Mouse (Mus musculus) kidney, adult 2 months (tissue): ENCODE measurements around the gene Men1. TPM values are rescaled to one million over a fixed set of nuclear protein-coding genes. Genes with fewer than 3 reads are reported as not detected.

Source experiments
- DNase-seq: peaks from one replicate; pipeline ENCODE4 v3.0.0; 2021
- H3K27ac ChIP-seq: fragments of 200-500 bp; 2 replicates; pipeline ENCODE4 v1.5.1; 2012; ENCODE audit warnings: low read depth, low read length, control low read depth, inconsistent platforms; ENCODE audit not compliant: insufficient read depth
- H3K27me3 ChIP-seq: fragments of 200-500 bp; replicated peaks from 2 replicates; pipeline ENCODE4 v1.6.1; 2012; ENCODE audit warnings: mild to moderate bottlenecking, moderate library complexity, low read length, inconsistent platforms; ENCODE audit not compliant: control insufficient read depth, insufficient read depth
- H3K36me3 ChIP-seq: fragments of 200-500 bp; 2 replicates; pipeline ENCODE4 v1.6.1; 2012; ENCODE audit warnings: mild to moderate bottlenecking, moderate library complexity, low read length, inconsistent platforms; ENCODE audit not compliant: control insufficient read depth, insufficient read depth
- H3K4me1 ChIP-seq: fragments of 200-500 bp; 2 replicates; pipeline ENCODE4 v1.6.1; 2011; ENCODE audit warnings: low read length; ENCODE audit not compliant: control insufficient read depth, insufficient read depth
- H3K4me3 ChIP-seq: fragments of 200-500 bp; 2 replicates; pipeline ENCODE4 v1.5.1; 2011; ENCODE audit warnings: mild to moderate bottlenecking, low read depth, low read length, control low read depth; ENCODE audit not compliant: insufficient read depth
- CTCF ChIP-seq: fragments of 200-500 bp; conservative IDR thresholded peaks from 2 replicates; pipeline ENCODE4 v1.5.1; 2011; ENCODE audit warnings: low read depth, mild to moderate bottlenecking, control low read depth, low read length, moderate library complexity, mixed read lengths; ENCODE audit not compliant: insufficient read depth, insufficient read length
- POLR2A ChIP-seq: fragments of 200-500 bp; IDR thresholded peaks from one replicate; pipeline ENCODE4 v1.6.1; 2011; ENCODE audit warnings: low read depth, low read length, control low read depth
- WGBS: fragments of 180-500 bp; shearing (Covaris S2); methylation state at CpG from one replicate; pipeline ENCODE4 v1.1.7; 2018; 5-methylcytosine and 5-hydroxymethylcytosine counted together
- polyA plus RNA-seq: library from polyadenylated mRNA; depleted of rRNA; stranded (reverse); fragments of >200 nt; gene quantifications from 2 replicates; pipeline ENCODE4 v1.2.3, GENCODE M21; 2012

The Men1 gene
- polyA plus RNA-seq, 1 experiment: 49.5 TPM

DNA sequence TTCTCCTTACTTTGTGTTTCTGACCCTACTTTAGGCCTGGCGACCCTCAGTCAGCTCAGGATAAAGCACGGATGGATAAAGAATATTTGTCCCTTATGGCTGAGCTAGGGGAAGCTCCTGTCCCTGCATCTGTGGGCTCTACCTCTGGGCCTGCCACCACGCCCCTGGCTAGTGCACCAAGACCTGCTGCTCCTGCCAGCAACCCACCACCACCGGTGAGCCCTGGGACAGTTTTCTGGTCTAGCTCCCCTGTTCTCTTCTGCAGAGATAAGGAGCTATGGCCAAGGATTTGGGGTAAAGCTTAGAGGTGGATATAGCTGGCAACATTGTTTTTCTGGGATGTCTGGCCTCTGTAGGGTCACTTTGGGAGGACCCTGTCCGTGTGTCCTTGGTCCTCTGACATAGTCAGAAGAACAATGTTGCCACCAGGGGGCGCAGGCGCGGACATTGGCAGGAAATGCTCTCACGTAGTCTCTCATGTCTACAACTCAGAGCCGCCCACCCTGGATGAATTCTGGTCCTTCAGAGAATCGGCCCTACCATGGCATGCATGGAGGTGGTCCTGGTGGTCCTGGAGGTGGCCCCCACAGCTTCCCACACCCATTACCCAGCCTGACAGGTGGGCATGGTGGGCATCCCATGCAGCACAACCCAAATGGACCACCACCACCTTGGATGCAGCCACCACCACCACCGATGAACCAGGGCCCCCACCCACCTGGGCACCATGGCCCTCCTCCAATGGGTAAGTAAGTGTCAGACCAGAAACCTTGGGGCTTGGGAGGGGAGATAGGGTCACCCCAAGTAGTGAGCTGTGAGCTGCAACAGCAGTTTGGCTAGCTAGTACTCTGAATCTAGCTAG, 39.0 kb downstream of the Men1 start:
- Histone ChIP-seq H3K4me1 (no peaks in the 10 kb centered on the region), H3K4me3 (no peak overlapping the region), H3K36me3 (peaks cover 30% of the 10 kb centered on the region), H3K27me3 (no peaks in the 10 kb centered on the region), H3K27ac (no peak overlapping the region)
- 50% methylated on average over 12 of the region's 12 CpGs for WGBS
- peak; percentile 71 for TF ChIP-seq CTCF
- no peak for TF ChIP-seq POLR2A
- DNase-seq: peak; percentile 79

DNA sequence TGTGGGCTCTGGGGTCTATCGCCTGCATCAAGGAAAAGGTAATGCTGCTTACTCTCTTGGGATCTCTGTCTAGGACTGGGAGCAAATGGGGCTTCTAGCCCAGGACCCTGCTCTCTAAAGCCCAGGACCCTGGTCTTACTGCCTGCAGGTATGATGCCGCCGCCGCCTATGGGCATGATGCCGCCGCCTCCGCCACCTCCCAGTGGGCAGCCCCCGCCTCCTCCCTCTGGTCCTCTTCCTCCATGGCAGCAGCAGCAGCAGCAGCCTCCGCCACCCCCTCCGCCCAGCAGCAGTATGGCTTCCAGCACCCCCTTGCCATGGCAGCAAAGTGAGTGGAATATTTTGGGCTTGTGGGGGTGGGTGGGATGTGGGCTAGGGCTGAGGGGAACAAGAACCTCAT, 39.8 kb downstream of the Men1 start:
- 98% methylated on average over 10 of the region's 10 CpGs for WGBS
- TF ChIP-seq POLR2A (no peak), CTCF (no peak)
- DNase-seq: no peak
- H3K27ac ChIP-seq: no peak overlapping the region
- no peaks in the 10 kb centered on the region for H3K27me3 ChIP-seq
- H3K4me1 ChIP-seq: no peaks in the 10 kb centered on the region
- H3K4me3 ChIP-seq: no peak overlapping the region
- peaks cover 27% of the 10 kb centered on the region for H3K36me3 ChIP-seq

DNA sequence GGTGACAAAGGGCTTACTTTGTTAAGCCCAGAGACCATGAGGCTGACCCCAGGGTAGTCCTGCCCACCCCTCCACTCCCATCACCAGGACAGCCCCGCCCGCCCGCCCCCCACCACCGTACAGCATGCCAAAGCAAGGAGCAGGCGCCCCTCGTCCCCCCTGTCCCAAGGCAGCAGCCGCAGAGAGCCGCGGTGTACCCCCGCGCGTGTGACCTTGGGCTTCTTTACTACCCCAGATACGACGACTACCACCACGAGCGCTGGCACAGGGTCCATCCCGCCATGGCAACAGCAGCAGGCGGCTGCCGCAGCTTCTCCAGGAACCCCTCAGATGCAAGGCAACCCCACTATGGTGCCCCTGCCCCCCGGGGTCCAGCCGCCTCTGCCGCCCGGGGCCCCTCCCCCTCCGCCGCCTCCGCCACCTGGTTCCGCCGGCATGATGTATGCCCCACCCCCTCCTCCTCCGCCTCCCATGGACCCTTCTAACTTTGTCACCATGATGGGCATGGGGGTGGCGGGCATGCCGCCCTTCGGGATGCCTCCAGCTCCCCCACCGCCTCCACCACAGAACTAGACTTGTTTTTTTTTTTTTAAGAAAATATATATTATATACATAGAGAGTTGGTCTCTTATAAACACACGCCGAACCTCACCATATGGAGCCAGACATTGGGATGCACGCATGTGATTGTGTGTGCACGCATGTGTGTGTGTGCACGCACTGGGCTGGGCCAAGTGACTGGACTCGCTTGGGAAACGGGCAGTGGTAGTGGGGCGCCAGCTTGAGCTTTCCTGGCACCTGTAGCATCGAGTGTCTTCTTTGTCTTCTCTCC, 40.9 kb downstream of the Men1 start:
- 93% methylated on average over 42 of the region's 42 CpGs for WGBS
- peaks cover 25% of the 10 kb centered on the region for H3K36me3 ChIP-seq
- no peak for TF ChIP-seq POLR2A
- TF ChIP-seq CTCF: no peak
- DNase-seq: no peak
- no peak overlapping the region for H3K4me3 ChIP-seq
- no peaks in the 10 kb centered on the region for H3K27me3 ChIP-seq
- no peaks in the 10 kb centered on the region for H3K4me1 ChIP-seq
- H3K27ac ChIP-seq: no peak overlapping the region

DNA sequence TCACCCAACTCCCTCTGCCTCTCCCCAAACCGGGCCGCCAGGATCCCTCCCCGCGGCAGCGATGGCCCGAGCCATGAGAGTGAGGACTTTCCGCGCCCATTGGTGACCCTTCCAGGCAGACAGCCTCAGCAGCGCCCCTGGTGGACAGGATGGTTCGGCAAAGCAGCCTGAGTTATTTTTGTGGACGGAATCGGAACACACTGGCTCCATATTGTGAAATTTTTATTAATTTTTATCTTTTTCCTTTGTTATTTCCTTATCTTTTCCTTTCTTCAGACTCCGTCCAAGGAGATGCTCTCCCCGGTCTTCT, 41.4 kb downstream of the Men1 start:
- TF ChIP-seq POLR2A (no peak), CTCF (peak; percentile 59)
- WGBS: 67% methylated on average over 14 of the region's 14 CpGs
- Histone ChIP-seq H3K4me1 (no peaks in the 10 kb centered on the region), H3K27me3 (no peaks in the 10 kb centered on the region), H3K4me3 (no peak overlapping the region), H3K36me3 (peaks cover 25% of the 10 kb centered on the region), H3K27ac (no peak overlapping the region)
- peak; percentile 55 for DNase-seq

DNA sequence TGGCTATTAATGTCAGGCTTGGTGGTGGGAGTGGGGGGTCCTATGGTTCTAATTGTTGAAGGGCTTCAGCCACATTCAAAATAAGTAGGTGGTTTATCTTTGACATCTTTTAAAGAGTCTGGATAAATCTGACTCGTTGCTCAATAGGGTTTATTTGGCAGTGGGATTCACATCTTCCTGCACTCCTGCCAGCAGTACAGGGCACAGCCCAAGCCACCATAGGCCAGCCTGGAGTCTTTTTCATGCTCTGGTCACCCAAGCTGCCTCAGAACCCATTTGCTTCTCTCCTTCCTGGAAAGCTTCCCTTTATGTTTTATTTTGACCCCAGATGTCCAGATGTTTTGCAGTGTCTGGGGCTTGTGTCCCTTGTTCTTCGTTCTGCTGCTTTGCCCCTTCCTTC, 41.9 kb downstream of the Men1 start:
- Histone ChIP-seq H3K4me3 (no peak overlapping the region), H3K27ac (no peak overlapping the region), H3K36me3 (peaks cover 22% of the 10 kb centered on the region), H3K4me1 (no peaks in the 10 kb centered on the region), H3K27me3 (no peaks in the 10 kb centered on the region)
- WGBS: 65% methylated on average over 2 of the region's 2 CpGs
- DNase-seq: no peak
- no peak for TF ChIP-seq CTCF
- TF ChIP-seq POLR2A: no peak

DNA sequence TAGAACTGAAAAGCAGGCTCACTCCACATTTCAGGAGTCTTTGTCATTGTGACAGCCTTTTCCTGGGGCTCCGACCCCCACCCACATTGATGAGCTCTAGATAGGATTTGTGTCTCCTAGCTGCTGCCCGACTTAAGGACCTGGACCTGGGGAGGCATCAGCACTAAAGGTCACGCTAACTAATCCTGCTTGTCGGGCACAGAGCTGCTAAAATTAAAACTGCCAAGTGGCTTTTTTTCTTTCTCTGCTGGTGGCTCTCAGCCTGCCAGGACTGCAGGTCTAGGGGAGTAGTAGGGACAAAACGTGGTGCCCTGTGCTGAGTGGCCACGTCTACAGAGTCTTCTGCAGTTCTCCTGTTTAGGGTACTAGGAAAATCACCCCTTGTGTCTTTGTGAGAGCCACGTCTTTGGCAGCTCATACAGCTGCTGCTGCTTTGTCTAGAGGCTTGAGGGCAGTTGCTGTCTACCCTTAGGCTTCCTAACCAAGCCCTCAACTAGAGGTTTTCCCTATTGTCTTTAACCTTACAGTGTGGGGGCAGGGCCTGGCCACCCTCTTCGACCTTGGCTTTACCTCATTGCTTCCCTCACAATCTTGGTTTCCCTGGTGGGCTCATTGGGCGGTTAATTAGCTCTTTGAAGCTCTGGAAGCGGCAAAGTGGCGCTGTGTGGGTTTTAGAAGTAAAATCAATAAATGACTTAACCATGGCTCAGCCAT, 42.7 kb downstream of the Men1 start:
- 73% methylated on average over 11 of the region's 11 CpGs for WGBS
- H3K4me1 ChIP-seq: no peaks in the 10 kb centered on the region
- TF ChIP-seq CTCF (no peak), POLR2A (no peak)
- H3K27ac ChIP-seq: no peak overlapping the region
- no peak overlapping the region for H3K4me3 ChIP-seq
- H3K36me3 ChIP-seq: peaks cover 20% of the 10 kb centered on the region
- DNase-seq: no peak
- no peaks in the 10 kb centered on the region for H3K27me3 ChIP-seq

DNA sequence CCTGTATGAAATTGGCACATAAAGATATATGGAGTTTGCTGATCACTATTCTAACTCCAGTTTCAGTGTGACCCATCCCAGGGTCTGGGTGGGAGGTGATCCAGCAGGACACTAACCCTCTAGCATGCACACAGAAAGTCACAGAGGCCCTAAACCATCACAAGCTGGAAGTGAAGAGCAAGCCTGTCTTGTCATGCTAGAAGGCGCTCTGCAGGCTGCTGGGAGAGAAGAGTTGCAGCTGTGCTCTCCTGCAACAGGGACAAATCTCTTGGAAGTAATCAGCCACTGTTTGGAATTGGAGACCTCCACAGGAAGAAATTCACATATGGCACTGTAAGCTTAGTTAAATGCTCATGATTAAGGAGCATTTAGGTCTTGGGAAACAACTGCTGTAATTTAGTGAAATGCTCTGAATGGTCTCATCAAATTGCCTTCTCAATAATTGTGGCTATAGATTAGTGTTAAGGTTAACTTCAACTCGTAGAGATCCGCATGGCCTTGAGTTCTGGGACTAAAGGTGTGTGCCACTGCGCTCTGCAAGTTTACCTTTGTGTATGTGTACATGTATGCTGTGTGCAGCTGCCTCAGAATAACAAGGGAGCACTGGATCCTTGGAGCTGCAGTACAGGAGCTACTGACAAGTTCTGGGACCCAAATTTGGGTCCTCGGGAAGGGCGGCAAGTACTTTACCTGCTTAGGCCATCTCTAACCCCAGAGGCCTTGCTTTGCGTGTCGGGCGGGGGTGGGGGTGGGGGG, 45.8 kb downstream of the Men1 start:
- no peak for DNase-seq
- Histone ChIP-seq H3K36me3 (peaks cover 7% of the 10 kb centered on the region), H3K27me3 (no peaks in the 10 kb centered on the region), H3K4me1 (0 out of 2 replicates have a peak, but pooled peaks cover 3% of the 10 kb centered on the region), H3K4me3 (no peak overlapping the region), H3K27ac (no peak overlapping the region)
- 93% methylated on average over 9 of the region's 9 CpGs for WGBS
- TF ChIP-seq POLR2A (no peak), CTCF (no peak)
